Mouse (Mus musculus) heart, embryonic 13.5 days (tissue): ENCODE measurements around the gene Dnm3. TPM values are rescaled to one million over a fixed set of nuclear protein-coding genes. Genes with fewer than 3 reads are reported as not detected.
A peak's percentile ranks its signal among the peaks of the same experiment; 100 is the strongest.

ENCODE experiments used
- ATAC-seq: fragments of 200-750 bp; cut with Nextera tagmentation; 2 replicates; pipeline ENCODE4 v1.8.0; 2017; ENCODE audit warnings: moderate TSS enrichment; ENCODE audit not compliant: insufficient number of reproducible peaks, low FRiP score, low TSS enrichment; ENCODE audit errors: extremely low read depth
- H3K27ac ChIP-seq: fragments of 300-500 bp; sonication (generic); replicated peaks from 2 replicates; pipeline ENCODE4 v1.5.1; 2015; ENCODE audit warnings: moderate library complexity, mild to moderate bottlenecking, inconsistent platforms
- H3K27me3 ChIP-seq: fragments of 300-500 bp; sonication (generic); replicated peaks from 2 replicates; pipeline ENCODE4 v1.6.1; 2015; ENCODE audit warnings: mild to moderate bottlenecking, inconsistent platforms
- H3K36me3 ChIP-seq: fragments of 300-500 bp; sonication (generic); 2 replicates; pipeline ENCODE4 v1.6.1; 2015; ENCODE audit warnings: mild to moderate bottlenecking, inconsistent platforms
- H3K4me1 ChIP-seq: fragments of 300-500 bp; sonication (generic); 2 replicates; pipeline ENCODE4 v1.6.1; 2015; ENCODE audit warnings: inconsistent platforms
- H3K4me2 ChIP-seq: fragments of 300-500 bp; sonication (generic); 2 replicates; pipeline ENCODE4 v1.6.1; 2015; ENCODE audit warnings: inconsistent platforms, mild to moderate bottlenecking, moderate library complexity
- H3K4me3 ChIP-seq: fragments of 300-500 bp; sonication (generic); 2 replicates; pipeline ENCODE4 v1.5.1; 2015; ENCODE audit warnings: moderate library complexity, mild to moderate bottlenecking, inconsistent platforms
- H3K9ac ChIP-seq: fragments of 300-500 bp; sonication (generic); 2 replicates; pipeline ENCODE4 v1.6.1; 2015; ENCODE audit warnings: inconsistent platforms, mild to moderate bottlenecking, moderate library complexity
- H3K9me3 ChIP-seq: fragments of 300-500 bp; sonication (generic); 2 replicates; pipeline ENCODE4 v1.6.1; 2016; ENCODE audit warnings: inconsistent platforms
- WGBS: fragments of 180-500 bp; shearing (Covaris S2); methylation state at CpG from one replicate; pipeline ENCODE4 v1.1.7; 2015; ENCODE audit warnings: mixed read lengths; 5-methylcytosine and 5-hydroxymethylcytosine counted together
- polyA plus RNA-seq: library from polyadenylated mRNA; unstranded; fragments of >200 nt; fragmentation: Nextera tagmentation; extraction: Ambion mirVana; gene quantifications from 2 replicates; pipeline ENCODE4 v1.2.1, GENCODE M21; 2015

Gene Dnm3
- polyA plus RNA-seq, 1 experiment from 2014 or later: 1.3 TPM

DNA sequence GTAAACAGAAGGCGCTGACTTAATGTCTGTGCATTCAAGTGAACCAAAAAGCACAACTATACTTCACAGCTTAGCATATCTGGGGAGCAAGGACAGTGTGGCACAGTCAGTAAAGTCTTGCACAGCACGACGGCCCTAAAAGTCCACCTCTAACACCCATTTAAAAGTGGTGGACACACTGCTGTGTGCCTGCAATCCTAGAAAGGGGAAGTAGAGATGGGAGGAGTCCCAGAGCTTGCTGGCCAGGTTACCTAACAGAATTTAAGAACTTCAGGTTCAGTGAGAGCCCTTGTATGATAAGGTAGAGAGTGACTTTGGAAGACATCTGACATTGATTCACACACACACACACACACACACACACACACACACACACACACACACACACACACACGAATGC is 426.1 kb downstream of the Dnm3 start:
- Histone ChIP-seq H3K4me2 (no peak overlapping the region), H3K4me3 (no peak overlapping the region), H3K9me3 (no peaks in the 10 kb centered on the region), H3K9ac (no peak overlapping the region), H3K27ac (0 out of 2 replicates have a peak overlapping the region, but pooled peaks have one; percentile 8), H3K36me3 (no peaks in the 10 kb centered on the region), H3K27me3 (no peaks in the 10 kb centered on the region), H3K4me1 (0 out of 2 replicates have a peak, but pooled peaks cover 3% of the 10 kb centered on the region)
- WGBS: 72% methylated on average over 4 of the region's 4 CpGs
- ATAC-seq: no peak

DNA sequence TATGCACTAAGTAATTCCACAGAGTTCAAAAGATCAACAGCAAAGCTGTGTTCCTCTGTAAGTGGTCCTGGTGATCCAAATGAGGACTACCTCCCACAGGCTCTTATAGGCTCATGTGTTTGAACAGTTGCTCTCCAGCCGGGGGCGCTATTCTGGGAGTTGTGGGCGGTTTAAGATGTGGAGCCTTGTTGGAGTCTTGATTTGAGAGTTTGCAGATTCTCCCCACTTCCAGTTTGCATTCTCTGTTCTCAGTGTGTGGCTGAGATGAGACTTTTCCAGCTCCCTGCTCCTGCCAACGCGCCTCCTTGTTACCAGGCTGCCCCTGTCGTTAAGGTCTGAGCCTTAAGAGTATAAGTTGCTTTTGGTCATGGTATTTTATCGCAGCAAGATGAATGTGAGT is 430.2 kb downstream of the Dnm3 start:
- no peaks in the 10 kb centered on the region for H3K36me3 ChIP-seq
- no peak overlapping the region for H3K9ac ChIP-seq
- 66% methylated on average over 7 of the region's 7 CpGs for WGBS
- no peak overlapping the region for H3K4me2 ChIP-seq
- no peak overlapping the region for H3K4me3 ChIP-seq
- H3K27ac ChIP-seq: no peak overlapping the region
- no peaks in the 10 kb centered on the region for H3K27me3 ChIP-seq
- H3K4me1 ChIP-seq: peaks cover 26% of the 10 kb centered on the region
- no peak for ATAC-seq
- H3K9me3 ChIP-seq: no peaks in the 10 kb centered on the region

DNA sequence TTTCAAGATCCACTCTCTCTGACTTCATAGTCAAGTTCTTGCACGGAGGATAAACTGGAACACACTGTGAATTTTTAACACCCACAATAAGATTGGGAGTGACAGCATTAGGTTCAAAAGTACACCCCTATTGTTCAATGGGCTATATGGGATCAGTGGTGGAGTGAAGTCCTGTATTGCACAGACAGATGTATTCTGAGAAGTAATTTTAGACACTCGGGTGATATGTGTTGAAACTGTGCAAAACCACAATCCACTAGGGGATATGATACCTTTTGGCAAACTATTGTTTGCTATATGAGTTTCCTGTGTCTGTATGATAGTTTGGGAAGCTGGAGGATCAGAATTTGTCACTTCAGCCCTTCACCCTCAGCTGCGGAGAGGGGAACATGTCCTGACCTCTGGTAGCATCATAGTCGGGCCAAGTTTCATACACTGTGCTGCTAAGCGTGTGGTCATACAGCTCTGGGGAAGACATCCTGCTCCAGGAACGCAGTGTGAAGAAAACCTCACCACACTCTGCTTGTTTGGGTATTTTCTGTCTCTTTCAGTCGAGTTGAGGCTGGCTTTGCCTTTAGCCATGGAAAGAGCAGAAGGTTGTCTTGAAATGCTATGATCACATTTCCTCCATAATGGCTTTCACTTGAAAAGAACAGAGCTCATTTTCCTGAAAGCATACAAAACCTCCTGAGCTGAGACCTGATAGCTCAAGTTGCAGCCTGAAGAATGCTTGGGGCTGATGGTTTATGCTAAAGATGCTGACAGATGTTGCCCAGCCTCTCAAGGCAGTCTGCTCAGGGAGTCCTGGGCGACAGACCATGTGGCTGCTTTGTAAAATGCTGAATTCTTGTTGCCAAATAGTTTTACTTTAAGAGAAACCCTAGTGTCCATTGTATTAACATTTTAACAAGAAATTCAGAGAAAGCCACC is 433.8 kb downstream of the Dnm3 start:
- Histone ChIP-seq H3K27ac (peak overlapping the region; percentile 80), H3K4me2 (no peak overlapping the region), H3K9ac (no peak overlapping the region), H3K27me3 (no peaks in the 10 kb centered on the region), H3K9me3 (no peaks in the 10 kb centered on the region), H3K4me3 (no peak overlapping the region), H3K4me1 (peaks cover 50% of the 10 kb centered on the region), H3K36me3 (no peaks in the 10 kb centered on the region)
- no peak for ATAC-seq
- 50% methylated on average over 8 of the region's 8 CpGs for WGBS

DNA sequence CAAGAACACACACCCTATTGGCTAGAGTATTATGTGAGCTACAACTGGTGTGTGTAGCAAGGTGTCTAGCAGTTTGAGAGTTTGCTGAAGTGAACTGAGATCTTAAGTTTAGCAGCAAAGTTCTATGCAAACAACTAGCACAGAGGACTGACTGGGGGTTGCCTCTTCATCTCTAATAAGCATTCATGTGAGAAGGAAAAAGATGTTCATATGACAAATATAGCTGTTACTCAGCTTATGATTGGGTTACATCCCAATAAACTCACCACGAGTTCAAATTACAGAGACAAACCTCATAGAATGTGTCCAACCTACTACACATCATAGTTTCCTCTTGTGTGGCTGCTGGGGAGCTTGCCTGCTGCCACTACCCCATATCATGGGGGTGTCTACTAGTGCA is 434.6 kb downstream of the Dnm3 start:
- WGBS: 69% methylated on average over 1 of the region's 1 CpGs
- H3K27ac ChIP-seq: peak overlapping the region; percentile 80

DNA sequence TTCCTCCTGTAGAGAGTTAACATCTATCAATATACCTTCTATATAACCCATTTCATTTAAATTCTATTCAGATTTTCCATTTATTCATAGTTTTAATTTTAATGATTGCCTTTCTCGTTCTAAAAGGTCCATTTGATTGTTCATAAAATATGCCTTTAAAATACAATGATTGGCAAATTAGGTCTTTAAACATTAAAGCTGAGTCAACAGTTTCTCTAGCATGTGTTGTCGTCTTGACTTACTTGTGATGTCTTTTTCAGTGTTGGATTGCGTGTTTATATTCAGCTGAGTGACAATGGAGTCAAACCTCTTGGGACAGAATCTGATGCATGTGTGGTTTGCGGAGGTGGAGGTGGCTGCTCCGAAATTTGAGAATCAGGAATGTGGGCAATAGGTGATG is 435.4 kb downstream of the Dnm3 start:
- H3K4me3 ChIP-seq: no peak overlapping the region
- ATAC-seq: no peak
- H3K27ac ChIP-seq: 0 out of 2 replicates have a peak overlapping the region, but pooled peaks have one; percentile 80
- peaks cover 66% of the 10 kb centered on the region for H3K4me1 ChIP-seq
- no peak overlapping the region for H3K9ac ChIP-seq
- no peaks in the 10 kb centered on the region for H3K9me3 ChIP-seq
- H3K36me3 ChIP-seq: no peaks in the 10 kb centered on the region
- H3K4me2 ChIP-seq: no peak overlapping the region
- no peaks in the 10 kb centered on the region for H3K27me3 ChIP-seq
- 72% methylated on average over 5 of the region's 5 CpGs for whole genome bisulfite sequencing

More for the DNA sequence above, 434.6 kb downstream of the Dnm3 start:
- Histone ChIP-seq H3K4me3 (no peak overlapping the region), H3K9ac (no peak overlapping the region), H3K9me3 (no peaks in the 10 kb centered on the region), H3K36me3 (no peaks in the 10 kb centered on the region), H3K4me1 (peaks cover 57% of the 10 kb centered on the region), H3K4me2 (no peak overlapping the region), H3K27me3 (no peaks in the 10 kb centered on the region)
- no peak for ATAC-seq

DNA sequence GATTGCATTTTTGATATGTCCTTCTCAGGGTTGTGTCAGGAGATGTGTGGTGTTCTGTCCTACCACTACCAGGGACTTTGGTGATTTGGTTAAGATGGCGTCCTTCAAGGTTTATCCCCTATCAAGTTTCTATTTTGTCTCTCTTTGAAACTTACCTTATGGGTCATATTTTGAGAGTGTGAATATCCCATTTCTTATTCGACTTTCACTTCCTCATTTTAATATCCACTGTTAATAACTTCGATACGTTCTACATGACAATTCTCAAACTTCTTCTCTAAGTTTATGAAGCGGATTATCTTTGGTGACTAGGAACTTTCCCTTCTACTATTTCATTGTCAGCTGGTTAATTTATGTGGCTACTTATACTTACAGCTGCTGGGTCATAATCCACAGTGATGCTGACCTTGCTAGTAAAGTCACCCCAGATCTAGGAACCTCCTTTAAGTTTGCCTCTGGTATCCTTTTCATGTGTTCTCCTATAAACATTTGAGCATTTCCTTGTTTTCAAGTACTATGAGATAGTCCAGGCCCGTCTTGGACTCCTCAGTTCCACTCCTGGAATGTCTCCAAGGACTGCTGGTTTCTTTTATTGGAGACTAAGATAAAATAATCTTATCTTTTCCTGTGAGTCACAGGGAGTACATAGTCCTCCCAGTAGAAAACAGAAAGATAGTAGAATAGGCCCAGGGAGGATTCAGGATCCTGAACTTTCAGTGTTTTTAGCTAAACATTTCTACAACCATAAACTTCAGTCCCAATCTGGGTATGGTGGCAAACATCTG is 437.2 kb downstream of the Dnm3 start:
- ATAC-seq: no peak
- WGBS: 66% methylated on average over 6 of the region's 6 CpGs
- H3K36me3 ChIP-seq: no peaks in the 10 kb centered on the region

DNA sequence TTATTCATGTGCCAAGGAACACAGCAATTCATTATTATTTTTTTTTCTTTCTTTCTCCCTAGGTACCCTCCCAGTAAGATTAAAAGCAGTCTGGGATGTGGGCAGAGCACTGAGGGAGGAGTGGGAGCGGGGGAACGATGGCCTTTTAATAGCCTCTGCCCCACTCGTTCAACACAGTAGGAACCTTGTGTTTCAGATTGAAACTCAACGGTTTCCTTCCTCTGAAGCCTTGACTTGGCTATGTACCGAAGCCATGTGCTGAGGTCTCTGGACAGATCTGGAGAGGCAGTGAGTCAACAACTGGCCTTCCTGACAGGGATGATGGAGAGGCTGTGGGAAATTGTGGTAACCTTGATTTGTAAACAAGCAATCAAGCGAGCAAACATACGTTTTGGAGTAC is 438.0 kb downstream of the Dnm3 start:
- no peaks in the 10 kb centered on the region for H3K9me3 ChIP-seq
- peak overlapping the region; percentile 91 for H3K27ac ChIP-seq
- H3K36me3 ChIP-seq: no peaks in the 10 kb centered on the region
- no peak for ATAC-seq
- WGBS: 57% methylated on average over 7 of the region's 7 CpGs
- H3K4me1 ChIP-seq: peaks cover 73% of the 10 kb centered on the region
- H3K27me3 ChIP-seq: no peaks in the 10 kb centered on the region
- H3K9ac ChIP-seq: no peak overlapping the region
- no peak overlapping the region for H3K4me3 ChIP-seq
- no peak overlapping the region for H3K4me2 ChIP-seq

More for the DNA sequence above, 437.2 kb downstream of the Dnm3 start:
- H3K4me1 ChIP-seq: peaks cover 80% of the 10 kb centered on the region
- no peaks in the 10 kb centered on the region for H3K27me3 ChIP-seq
- H3K4me3 ChIP-seq: no peak overlapping the region
- H3K9ac ChIP-seq: no peak overlapping the region
- no peak overlapping the region for H3K4me2 ChIP-seq
- H3K9me3 ChIP-seq: no peaks in the 10 kb centered on the region
- H3K27ac ChIP-seq: peak overlapping the region; percentile 91

DNA sequence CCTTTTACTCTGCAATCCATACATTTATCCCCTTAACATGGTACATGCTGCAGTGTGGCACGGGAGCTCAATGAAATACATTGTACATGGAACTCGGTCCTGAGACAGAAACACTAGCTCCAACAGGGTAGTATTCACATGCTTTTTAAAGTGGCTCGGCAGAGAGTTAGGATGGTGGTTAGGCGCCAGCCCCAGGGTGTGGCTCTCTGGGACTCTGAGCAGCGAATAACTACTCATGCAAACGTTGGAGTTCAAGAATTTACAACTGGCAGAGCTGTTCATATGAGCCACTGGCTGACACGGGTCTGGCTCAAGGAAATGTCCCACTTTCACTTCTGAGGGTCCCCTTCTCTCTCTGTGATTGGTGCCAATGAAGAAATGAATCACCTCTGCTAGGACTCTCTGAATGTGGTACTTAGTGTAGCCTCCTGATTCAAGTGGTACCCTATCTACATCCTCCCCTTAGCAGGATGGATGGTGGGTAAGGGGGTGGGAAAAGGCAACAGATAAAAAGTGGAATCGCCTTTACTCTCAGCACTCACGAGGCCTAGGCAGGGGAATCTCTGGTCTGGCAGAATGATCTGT is 438.7 kb downstream of the Dnm3 start:
- H3K4me3 ChIP-seq: no peak overlapping the region
- H3K4me1 ChIP-seq: peaks cover 66% of the 10 kb centered on the region
- no peaks in the 10 kb centered on the region for H3K27me3 ChIP-seq
- WGBS: 46% methylated on average over 9 of the region's 9 CpGs
- H3K27ac ChIP-seq: peak overlapping the region; percentile 91
- peak overlapping the region; percentile 15 for H3K4me2 ChIP-seq
- H3K36me3 ChIP-seq: no peaks in the 10 kb centered on the region
- no peaks in the 10 kb centered on the region for H3K9me3 ChIP-seq
- H3K9ac ChIP-seq: no peak overlapping the region; the same call in 1 of the 2 replicates
- no peak for ATAC-seq

DNA sequence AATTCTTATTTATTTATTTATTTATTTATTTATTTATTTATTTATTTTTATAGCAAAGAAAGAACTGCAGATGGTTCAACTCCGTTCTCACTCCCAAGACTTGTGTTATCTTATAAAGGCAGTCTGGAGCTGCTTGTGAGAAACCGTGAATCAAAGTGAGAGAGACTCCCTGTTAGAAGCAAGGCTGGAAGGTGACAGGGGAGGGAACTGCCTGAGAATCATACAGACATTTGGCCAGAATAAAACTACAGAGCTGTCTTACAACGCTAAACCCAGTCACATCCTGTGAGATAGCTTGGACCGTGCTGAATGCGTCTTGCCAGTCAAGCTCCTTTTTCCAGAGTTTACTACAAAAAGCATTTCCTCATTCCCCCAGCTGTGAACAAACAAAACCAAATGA is 439.4 kb downstream of the Dnm3 start:
- WGBS: 42% methylated on average over 5 of the region's 5 CpGs
- H3K4me1 ChIP-seq: peaks cover 60% of the 10 kb centered on the region
- H3K27me3 ChIP-seq: no peaks in the 10 kb centered on the region
- H3K9me3 ChIP-seq: no peaks in the 10 kb centered on the region
- no peak overlapping the region for H3K4me3 ChIP-seq
- ATAC-seq: no peak; the same call in 1 of the 2 replicates
- peak overlapping the region; percentile 28; the same call in 1 of the 2 replicates for H3K9ac ChIP-seq
- no peaks in the 10 kb centered on the region for H3K36me3 ChIP-seq
- peak overlapping the region; percentile 91 for H3K27ac ChIP-seq
- H3K4me2 ChIP-seq: no peak overlapping the region

DNA sequence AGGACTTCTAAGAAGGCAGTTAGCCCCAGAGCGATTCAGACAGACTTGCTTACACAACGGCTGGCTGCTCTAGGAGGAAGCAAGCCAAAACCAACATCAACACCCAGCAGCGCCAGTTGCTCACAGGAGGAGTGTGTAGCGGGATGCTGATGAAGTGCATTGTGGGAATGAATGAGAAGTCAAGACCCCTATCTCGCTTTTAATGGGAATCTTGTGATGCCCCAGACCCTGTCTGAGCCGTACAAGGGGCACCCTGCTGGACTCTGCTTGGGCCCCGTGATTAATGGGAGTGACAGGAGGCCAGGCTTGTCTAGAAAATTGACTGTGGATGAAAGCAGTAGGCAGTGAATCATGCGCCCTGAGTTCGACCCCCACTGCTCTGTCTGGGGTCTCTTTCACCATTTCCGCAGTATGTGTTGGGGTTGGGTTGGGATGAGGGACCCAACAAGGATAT is 439.8 kb downstream of the Dnm3 start:
- no peaks in the 10 kb centered on the region for H3K9me3 ChIP-seq
- H3K4me2 ChIP-seq: peak overlapping the region; percentile 37; the same call in 1 of the 2 replicates
- ATAC-seq: peak; percentile 56

More for the DNA sequence above, 439.8 kb downstream of the Dnm3 start:
- Histone ChIP-seq H3K4me3 (no peak overlapping the region), H3K9ac (no peak overlapping the region), H3K4me1 (peaks cover 55% of the 10 kb centered on the region), H3K27me3 (no peaks in the 10 kb centered on the region), H3K36me3 (no peaks in the 10 kb centered on the region), H3K27ac (peak overlapping the region; percentile 91)
- WGBS: 56% methylated on average over 10 of the region's 10 CpGs
